Mouse (Mus musculus) kidney, postnatal 0 days (tissue): ENCODE measurements around the gene Ptprq. TPM values are rescaled to one million over a fixed set of nuclear protein-coding genes. Genes with fewer than 3 reads are reported as not detected.

Source experiments
- ATAC-seq: fragments of 200-750 bp; cut with Nextera tagmentation; replicated peaks from 2 replicates; pipeline ENCODE4 v1.8.0; 2017; ENCODE audit warnings: low read depth, moderate number of reproducible peaks, moderate TSS enrichment, moderate library complexity; ENCODE audit not compliant: low FRiP score
- DNase-seq: peaks from one replicate; pipeline ENCODE4 v3.0.0-alpha.2; 2016; ENCODE audit warnings: low spot score
- H3K27ac ChIP-seq: fragments of 300-500 bp; sonication (generic); 2 replicates; pipeline ENCODE4 v1.5.1; 2014; ENCODE audit warnings: mild to moderate bottlenecking
- H3K27me3 ChIP-seq: fragments of 300-500 bp; sonication (generic); 2 replicates; pipeline ENCODE4 v1.6.1; 2014; ENCODE audit warnings: low read length, mixed read lengths; ENCODE audit not compliant: insufficient read depth
- H3K36me3 ChIP-seq: fragments of 300-500 bp; sonication (generic); 2 replicates; pipeline ENCODE4 v1.6.1; 2014; ENCODE audit warnings: low read length, mixed read lengths; ENCODE audit not compliant: insufficient read depth
- H3K4me1 ChIP-seq: fragments of 300-500 bp; sonication (generic); replicated peaks from 2 replicates; pipeline ENCODE4 v1.6.1; 2014; ENCODE audit warnings: antibody characterized with exemption, low read length, mixed read lengths; ENCODE audit not compliant: insufficient read depth
- H3K4me2 ChIP-seq: fragments of 300-500 bp; sonication (generic); 2 replicates; pipeline ENCODE4 v1.6.1; 2014; ENCODE audit warnings: mild to moderate bottlenecking, low read length, moderate library complexity, mixed read lengths
- H3K4me3 ChIP-seq: fragments of 300-500 bp; sonication (generic); replicated peaks from 2 replicates; pipeline ENCODE4 v1.5.1; 2014; ENCODE audit warnings: low read depth, low read length
- H3K9ac ChIP-seq: fragments of 300-500 bp; sonication (generic); 2 replicates; pipeline ENCODE4 v1.6.1; 2014; ENCODE audit warnings: low read depth, low read length
- H3K9me3 ChIP-seq: fragments of 300-500 bp; sonication (generic); replicated peaks from 2 replicates; pipeline ENCODE4 v1.6.1; 2016; ENCODE audit warnings: low read length, inconsistent platforms, mixed read lengths
- CTCF ChIP-seq: IDR thresholded peaks from 2 replicates; pipeline ENCODE4 v1.5.1; 2016; ENCODE audit warnings: antibody characterized with exemption, low read depth, mild to moderate bottlenecking, moderate library complexity
- WGBS: fragments of 180-500 bp; shearing (Covaris S2); extraction: QIAGEN DNeasy Blood & Tissue Kit; methylation state at CpG from one replicate; pipeline ENCODE4 v1.1.7; 2014; 5-methylcytosine and 5-hydroxymethylcytosine counted together
- polyA plus RNA-seq: library from polyadenylated mRNA; unstranded; fragments of >200 nt; fragmentation: Nextera tagmentation; extraction: Ambion mirVana; gene quantifications from 2 replicates; pipeline ENCODE4 v1.2.1, GENCODE M21; 2015

The Ptprq gene
- 0.09 and 0.14 TPM in 2 replicates for polyA plus RNA-seq

GRCm38 (mm10) chr10:107719806-107720205 is at the start of gene Ptprq:
Gene Ptprq (minus strand): TSS chr10:107720051.
- Histone ChIP-seq H3K36me3 (no peaks in the 10 kb centered on the region), H3K27me3 (no peaks in the 10 kb centered on the region), H3K27ac (no peak within 1 kb of the TSS), H3K4me2 (no peak within 1 kb of the TSS), H3K4me1 (no peaks in the 10 kb centered on the region), H3K9me3 (no peaks in the 10 kb centered on the region), H3K9ac (no peak within 1 kb of the TSS), H3K4me3 (no peak within 1 kb of the TSS)
- ATAC-seq, result no peak
- peak; percentile 22 for DNase-seq
- 61% methylated on average over 1 of the region's 1 CpGs for WGBS
- TF ChIP-seq CTCF, result no peak

GRCm38 (mm10) chr10:107759624-107760023 is 39.8 kb upstream of the Ptprq start:
- Histone ChIP-seq H3K9ac (no peak overlapping the region), H3K9me3 (no peaks in the 10 kb centered on the region), H3K4me3 (no peak overlapping the region), H3K27ac (no peak overlapping the region), H3K4me1 (no peaks in the 10 kb centered on the region), H3K4me2 (no peak overlapping the region), H3K36me3 (no peaks in the 10 kb centered on the region), H3K27me3 (no peaks in the 10 kb centered on the region)
- no peak for TF ChIP-seq CTCF
- DNase-seq (no peak), ATAC-seq (no peak)
- WGBS, result 60% methylated on average over 1 of the region's 1 CpGs

- no peaks in the 10 kb centered on the region for H3K9me3 ChIP-seq
- H3K27me3 ChIP-seq, result no peaks in the 10 kb centered on the region
- no peaks in the 10 kb centered on the region for H3K4me1 ChIP-seq
- H3K4me2 ChIP-seq, result no peak overlapping the region
- ATAC-seq (no peak), DNase-seq (no peak)
- no peak for TF ChIP-seq CTCF
- no peak overlapping the region for H3K27ac ChIP-seq
- no peaks in the 10 kb centered on the region for H3K36me3 ChIP-seq
- H3K9ac ChIP-seq, result no peak overlapping the region
- 92% methylated on average over 3 of the region's 3 CpGs for WGBS
- H3K4me3 ChIP-seq, result no peak overlapping the region
Measured at GRCm38 (mm10) chr10:107753471-107753870, 33.6 kb upstream of the Ptprq start.

- Histone ChIP-seq H3K27me3 (no peaks in the 10 kb centered on the region), H3K36me3 (no peaks in the 10 kb centered on the region), H3K27ac (no peak overlapping the region), H3K4me1 (no peaks in the 10 kb centered on the region), H3K4me2 (peak overlapping the region; percentile 41), H3K9me3 (no peaks in the 10 kb centered on the region), H3K4me3 (no peak overlapping the region), H3K9ac (no peak overlapping the region)
- DNase-seq (peak; percentile 22), ATAC-seq (no peak)
- WGBS, result 25% methylated on average over 15 of the region's 15 CpGs
- no peak for TF ChIP-seq CTCF
Measured at GRCm38 (mm10) chr10:107752351-107753143, 32.7 kb upstream of the Ptprq start.

- Histone ChIP-seq H3K27ac (no peak overlapping the region), H3K4me2 (peak overlapping the region; percentile 41), H3K9me3 (no peaks in the 10 kb centered on the region), H3K27me3 (no peaks in the 10 kb centered on the region), H3K9ac (no peak overlapping the region), H3K4me1 (no peaks in the 10 kb centered on the region), H3K36me3 (no peaks in the 10 kb centered on the region), H3K4me3 (no peak overlapping the region)
- 30% methylated on average over 6 of the region's 6 CpGs for WGBS
- ATAC-seq (no peak), DNase-seq (peak; percentile 4)
- no peak for TF ChIP-seq CTCF
Measured at GRCm38 (mm10) chr10:107751944-107752343, 32.1 kb upstream of the Ptprq start.

GRCm38 (mm10) chr10:107747566-107747965 is 27.7 kb upstream of the Ptprq start:
- WGBS, result 21% methylated on average over 5 of the region's 5 CpGs
- no peaks in the 10 kb centered on the region for H3K4me1 ChIP-seq
- DNase-seq (peak; percentile 65), ATAC-seq (no peak)
- no peak overlapping the region for H3K27ac ChIP-seq
- peak; percentile 79 for TF ChIP-seq CTCF
- H3K9ac ChIP-seq, result no peak overlapping the region
- H3K4me3 ChIP-seq, result no peak overlapping the region
- H3K4me2 ChIP-seq, result no peak overlapping the region
- no peaks in the 10 kb centered on the region for H3K9me3 ChIP-seq
- H3K36me3 ChIP-seq, result no peaks in the 10 kb centered on the region
- H3K27me3 ChIP-seq, result no peaks in the 10 kb centered on the region
